Comparison of ENCODE assay signal across 8 mouse cellular contexts in the genomic region with DNA sequence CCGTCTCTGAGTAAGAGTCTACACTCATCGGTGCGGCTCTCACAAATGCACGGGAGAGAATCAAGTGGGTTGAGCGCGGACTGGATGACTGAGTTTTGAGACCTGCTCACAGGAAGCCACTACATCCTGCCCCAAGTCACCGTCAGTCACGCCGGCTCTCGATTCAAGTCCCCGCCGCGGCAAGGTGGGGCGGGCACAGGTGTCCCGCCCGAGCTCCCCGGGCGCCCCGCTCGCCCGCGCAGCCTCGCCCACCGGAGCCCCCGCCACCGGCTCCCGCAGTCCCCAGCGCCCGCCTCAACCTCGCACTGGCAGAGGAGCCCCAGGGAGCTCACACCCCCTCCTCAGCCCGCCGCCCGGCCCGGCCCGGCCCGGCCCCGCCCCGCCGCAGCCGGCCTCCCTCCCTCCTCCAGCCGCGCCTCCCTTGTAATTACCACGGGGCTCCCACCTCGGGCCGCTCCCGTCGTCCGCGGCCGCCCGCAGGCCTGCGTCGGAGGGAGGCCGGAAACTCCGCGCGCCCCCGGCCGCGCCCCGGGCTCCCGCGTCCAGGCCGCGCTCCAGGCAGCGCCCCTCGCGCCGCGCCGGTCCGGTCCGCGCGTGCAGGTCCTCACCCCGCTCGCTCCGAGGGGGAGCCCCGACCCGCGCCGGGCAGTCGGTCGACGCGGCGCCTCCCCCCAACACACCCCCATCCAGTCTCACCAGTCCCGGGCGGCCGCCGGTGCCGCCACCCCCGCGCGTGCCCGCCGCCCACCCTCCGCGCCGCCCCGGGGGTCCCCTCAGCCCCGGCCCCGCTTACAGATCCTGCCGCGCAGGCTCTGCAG. TPM values are rescaled to one million over a fixed set of nuclear protein-coding genes. Genes with fewer than 3 reads are reported as not detected.
DNase-seq lines count a peak whose midpoint lies in the region; ATAC-seq and TF ChIP-seq lines count a peak whose summit lies in the region.

No protein-coding gene starts in this region.

- intact Hi-C loops in gastrocnemius, postnatal 14 days (cut with DNase I; ENCODE audit: low total_unique reads): no loop called here

- H3K9ac ChIP-seq in limb, embryonic 15.5 days: peak overlapping the region; percentile 95
- peak overlapping the region; percentile 90 for H3K9ac ChIP-seq in midbrain, embryonic 15.5 days

- no peak for TF ChIP-seq CTCF in layer of hippocampus, adult 2 months (conservative IDR thresholded peaks at IDR 0.05)

- peak overlapping the region; percentile 75 for H3K4me3 ChIP-seq in layer of hippocampus, adult 2 months
- peak overlapping the region; percentile 86 for H3K4me3 ChIP-seq in limb, embryonic 15.5 days
- H3K4me3 ChIP-seq in midbrain, embryonic 15.5 days: peak overlapping the region; percentile 60

- no peaks in the 10 kb centered on the region for H3K27me3 ChIP-seq in limb, embryonic 15.5 days
- peaks cover 3% of the 10 kb centered on the region; the same call in 1 of the 2 replicates for H3K27me3 ChIP-seq in midbrain, embryonic 15.5 days (replicated peaks)

- H3K9me3 ChIP-seq in limb, embryonic 15.5 days: no peaks in the 10 kb centered on the region
- no peaks in the 10 kb centered on the region for H3K9me3 ChIP-seq in midbrain, embryonic 15.5 days

- under 1% methylated on average over 79 of the region's 105 CpGs for WGBS in limb, embryonic 15.5 days
- WGBS in midbrain, embryonic 15.5 days: under 1% methylated on average over 99 of the region's 105 CpGs

- H3K4me1 ChIP-seq in limb, embryonic 15.5 days: peaks cover 12% of the 10 kb centered on the region; the same call in 1 of the 2 replicates
- H3K4me1 ChIP-seq in midbrain, embryonic 15.5 days: peaks cover 6% of the 10 kb centered on the region

- H3K36me3 ChIP-seq in limb, embryonic 15.5 days: no peaks in the 10 kb centered on the region
- no peaks in the 10 kb centered on the region for H3K36me3 ChIP-seq in midbrain, embryonic 15.5 days (replicated peaks)

- peak; percentile 12 to 23 for DNase-seq in layer of hippocampus, adult 2 months (ENCODE audit: low spot score in 2 of 2)
- DNase-seq in layer of hippocampus, adult 9-11 months: no peak
- peak; percentile 50 to 58 for DNase-seq in cerebellum, postnatal 14 days
- DNase-seq in gastrocnemius, postnatal 14 days: peak; percentile 64
- peak; percentile 92 for DNase-seq in induced T-regulatory cell, adult 2 months (ENCODE audit: low read depth)
- DNase-seq in spleen, postnatal 14 days (ENCODE audit: low spot score in 2 of 2): peak; percentile 44 to 53

- peak overlapping the region; percentile 80 for H3K4me2 ChIP-seq in limb, embryonic 15.5 days
- H3K4me2 ChIP-seq in midbrain, embryonic 15.5 days: peak overlapping the region; percentile 86

- peak; percentile 77 for ATAC-seq in limb, embryonic 15.5 days (ENCODE audit: insufficient number of reproducible peaks, low FRiP score, low TSS enrichment, low read depth)
- ATAC-seq in midbrain, embryonic 15.5 days (replicated peaks): peak; percentile 85

- H3K27ac ChIP-seq in layer of hippocampus, adult 2 months: peak overlapping the region; percentile 96
- peak overlapping the region; percentile 98 for H3K27ac ChIP-seq in limb, embryonic 15.5 days
- peak overlapping the region; percentile 92 for H3K27ac ChIP-seq in midbrain, embryonic 15.5 days

RNA-seq across cellular contexts. Expression of a gene that starts 0.6 kb away (rescaled TPM):
- total RNA-seq in layer of hippocampus, adult 2 months (2021): 10 to 100 TPM; 27.7 to 31.8 TPM
- 1 to 10 TPM; 3.0 to 4.1 TPM for total RNA-seq in gastrocnemius, postnatal 14 days (2021)
- polyA plus RNA-seq in limb, embryonic 15.5 days (2015; fragmentation: Nextera tagmentation; extraction: Ambion mirVana): 17.4 and 19.8 TPM in 2 replicates
- 16.3 and 17.6 TPM in 2 replicates for polyA plus RNA-seq in midbrain, embryonic 15.5 days (2015; fragmentation: Nextera tagmentation; extraction: Ambion mirVana)

Comparison
In these comparisons a context has a peak if more than half of its experiments do, and no peak if none do; other contexts are left out.
1. RNA of a gene that starts 0.6 kb away (total RNA-seq): 27.7 to 31.8 TPM in layer of hippocampus, adult 2 months; 3.0 to 4.1 TPM in gastrocnemius, postnatal 14 days; every median in the first group is over 4 times any median in the second.
2. Peak in every context shown above with its lines, with median percentiles within 50 percentile points of each other: H3K27ac ChIP-seq and H3K4me3 ChIP-seq.